Mouse (Mus musculus) cortical plate, adult 2 months (tissue): Measurements from ENCODE around the gene Wwp2.

Source experiments
- CTCF ChIP-seq: fragments of 200-500 bp; IDR thresholded peaks from 2 replicates; pipeline ENCODE4 v1.5.1; 2011; ENCODE audit warnings: mild to moderate bottlenecking, control low read depth, low read length; ENCODE audit not compliant: insufficient read depth; ENCODE audit errors: extremely low read depth
- POLR2A ChIP-seq: fragments of 200-500 bp; IDR thresholded peaks from 2 replicates; pipeline ENCODE4 v1.6.1; 2011; ENCODE audit warnings: mild to moderate bottlenecking, low read length, control low read depth; ENCODE audit not compliant: insufficient read depth; ENCODE audit errors: extremely low read depth

- TF ChIP-seq CTCF (no peak), POLR2A (no peak)
These were observed 36.7 kb upstream of the Wwp2 start for GRCm38 (mm10) chr8:107399495-107399894.
